Mouse (Mus musculus) gonadal fat pad, adult 2 months (tissue): ENCODE measurements at regions not wholly inside any gene's neighbourhood (a gene's known extent, or its start where the extent isn't known, plus 50 kb on each side); places are given as distances from the start of the nearest gene placed in this dataset.
"Not testable (repeated sequence)": the region's sequence is repeated elsewhere in the genome, so short reads cannot be mapped to it uniquely, and the experiment has no call there.

Experiments used
- DNase-seq: peaks from one replicate; pipeline ENCODE4 v3.0.0-alpha.2; 2012; ENCODE audit warnings: low read depth

GRCm38 (mm10) chr11:16559001-16559699, 50.9 kb upstream of the Sec61g start:
- no peak for DNase-seq

DNA sequence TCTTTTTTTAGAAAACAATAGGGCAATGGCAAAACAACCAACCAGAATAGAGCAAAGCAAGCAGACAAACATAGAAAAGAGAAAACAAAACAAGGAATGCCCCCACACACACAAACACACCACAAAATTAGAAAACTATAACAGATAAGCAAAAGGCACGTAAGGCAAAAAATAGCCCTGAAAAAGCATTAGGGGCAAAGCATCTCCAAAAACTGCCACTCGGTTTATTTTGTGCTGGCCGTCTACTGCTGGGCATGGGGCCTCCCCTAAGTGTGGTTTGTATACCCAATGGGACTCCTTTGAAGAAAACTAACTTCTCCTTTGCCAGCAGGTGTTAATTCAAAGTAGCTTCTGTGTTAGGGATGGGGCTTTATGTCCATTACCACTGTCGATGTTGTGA, 53.4 kb upstream of the Sec61g start:
- DNase-seq, result no peak

DNA sequence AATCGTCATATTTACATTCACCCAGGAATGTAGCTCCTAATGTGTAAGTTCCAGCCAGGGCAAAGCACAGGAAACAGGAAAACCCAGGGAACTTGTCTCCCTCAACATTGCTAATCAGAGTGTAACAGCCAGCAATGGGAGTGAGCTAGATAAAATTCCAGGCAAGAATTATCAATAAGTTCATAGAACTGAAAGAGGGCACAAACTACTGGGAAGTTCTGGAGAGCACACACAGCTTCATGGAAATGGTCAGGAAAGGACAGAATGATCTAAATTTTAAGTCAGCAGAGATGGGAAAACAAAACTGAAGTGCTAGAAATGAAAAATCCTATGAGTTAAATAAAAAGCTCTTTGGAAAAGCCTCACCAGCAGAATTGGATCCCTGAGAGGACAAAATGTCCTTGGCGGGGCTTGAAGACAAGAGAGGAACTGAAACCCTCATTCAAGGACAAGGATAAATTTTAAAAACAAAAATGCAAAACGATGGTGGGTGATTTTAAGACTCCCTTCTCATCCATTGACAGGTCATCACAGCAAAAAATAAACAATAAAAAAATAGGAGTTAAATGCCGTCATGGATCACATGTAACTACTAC, 80.9 kb upstream of the Sec61g start:
- DNase-seq, result no peak

GRCm38 (mm10) chr11:16590541-16590940, 82.3 kb upstream of the Sec61g start:
- DNase-seq, result no peak

DNA sequence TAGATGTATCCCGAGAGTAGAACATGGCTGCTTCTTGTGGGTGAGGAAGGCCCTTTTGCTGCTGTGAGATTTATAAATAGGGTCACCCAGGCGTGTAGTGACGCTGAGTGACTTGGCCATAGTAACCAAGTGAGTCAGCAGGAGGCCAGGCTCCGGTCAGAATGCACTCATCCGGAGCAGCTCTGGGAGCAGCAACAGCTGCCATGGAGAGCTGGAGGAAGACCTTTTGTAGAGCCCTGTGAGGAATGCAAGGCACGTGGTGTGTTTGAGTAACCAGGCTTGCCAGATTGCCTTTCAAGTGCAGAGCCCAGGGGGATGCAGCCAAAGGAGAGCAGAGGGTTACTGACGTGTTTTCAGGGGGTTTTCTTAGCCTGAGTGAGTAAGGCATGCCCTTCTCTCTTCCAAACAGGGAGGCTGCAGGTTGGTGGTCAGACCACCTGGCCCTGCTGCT, 83.2 kb upstream of the Sec61g start:
- no peak for DNase-seq

DNA sequence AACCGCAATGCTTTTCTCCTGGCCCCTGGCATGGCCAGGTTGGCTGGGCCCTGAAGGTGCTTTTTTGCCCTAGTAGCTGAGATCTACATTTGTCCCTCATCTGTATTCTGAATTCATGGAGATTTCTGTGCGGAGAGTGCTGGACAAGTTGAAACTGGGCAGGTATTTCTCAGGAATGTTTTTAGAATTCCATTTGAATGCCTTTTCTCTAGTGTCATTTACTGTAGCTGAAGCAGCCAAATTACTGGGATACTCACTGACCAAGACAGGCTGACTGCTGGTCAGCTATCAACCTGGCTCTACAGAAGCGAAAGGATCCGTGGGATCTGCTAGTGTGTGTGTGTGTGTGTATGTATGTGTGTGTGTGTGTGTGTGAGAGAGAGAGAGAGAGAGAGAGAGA, 83.7 kb upstream of the Sec61g start:
- DNase-seq, result no peak

DNA sequence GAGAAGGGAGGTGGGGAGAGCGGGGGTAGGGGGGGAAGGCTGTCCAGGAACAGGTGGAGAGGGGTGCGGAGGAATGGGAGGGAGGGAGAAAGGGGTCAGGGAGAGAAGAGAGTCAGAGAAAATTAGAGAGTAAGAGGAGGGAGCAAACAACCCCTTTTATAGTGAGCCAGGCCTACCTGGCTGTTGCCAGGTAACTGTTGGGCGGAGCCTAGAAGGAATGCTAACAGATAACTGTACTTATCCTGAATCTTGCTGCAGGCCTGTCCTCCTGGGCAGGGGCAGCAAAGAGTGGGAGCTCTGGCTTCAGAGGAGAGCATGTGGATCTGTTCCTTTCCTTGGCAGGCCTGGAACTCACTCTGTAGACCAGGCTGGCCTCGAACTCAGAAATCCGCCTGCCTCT, 84.5 kb upstream of the Sec61g start:
- DNase-seq, result no peak

GRCm38 (mm10) chr11:16594832-16595231, 86.5 kb upstream of the Sec61g start:
- no peak for DNase-seq

- DNase-seq, result no peak
These were observed 89.0 kb upstream of the Sec61g start for GRCm38 (mm10) chr11:16597038-16597830.

GRCm38 (mm10) chr11:16602947-16603346, 94.7 kb upstream of the Sec61g start:
- DNase-seq, result no peak

GRCm38 (mm10) chr11:16606435-16607214, 98.3 kb upstream of the Sec61g start:
- no peak for DNase-seq

GRCm38 (mm10) chr11:16607900-16608422, 99.7 kb upstream of the Sec61g start:
- not testable (repeated sequence) for DNase-seq

DNA sequence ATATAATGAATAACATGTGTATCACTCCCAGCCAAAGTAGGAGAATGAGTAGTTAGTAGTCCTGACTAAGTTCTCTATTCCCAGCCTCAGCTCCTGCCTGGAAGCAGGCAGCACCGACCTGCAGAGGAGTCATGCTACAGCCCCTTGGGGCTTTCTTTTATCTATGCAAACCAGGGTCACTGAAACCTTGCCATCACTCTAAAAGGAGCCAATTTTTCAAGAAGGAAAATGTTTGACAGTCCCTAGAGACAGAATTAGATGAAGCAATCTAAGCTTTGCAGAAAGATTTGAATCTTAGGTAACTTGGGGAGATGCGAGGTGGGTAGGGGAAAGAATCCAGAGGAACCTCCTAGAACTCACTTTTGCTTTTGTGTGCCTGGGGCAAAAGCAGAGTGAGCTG, 103.5 kb upstream of the Sec61g start:
- DNase-seq, result no peak

DNA sequence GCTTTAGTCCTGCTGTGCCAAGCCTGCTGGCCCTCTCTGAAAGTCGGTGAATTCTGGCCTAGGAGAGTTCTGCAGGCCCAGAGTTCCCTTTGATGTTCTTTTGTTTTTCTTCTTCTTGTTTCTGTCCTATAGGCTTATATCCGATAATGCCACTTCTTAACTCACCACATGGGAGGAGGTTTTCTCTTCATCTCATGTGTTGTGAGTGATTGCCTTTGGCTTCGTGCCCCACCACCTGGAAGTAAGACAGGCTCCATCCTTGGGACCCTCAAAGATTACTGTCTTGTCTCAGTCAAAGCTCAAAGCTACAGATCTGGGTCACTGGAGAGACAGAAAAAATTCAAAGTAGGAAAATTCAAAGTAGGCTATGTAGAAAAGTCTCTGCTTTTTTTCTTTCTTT, 104.2 kb upstream of the Sec61g start:
- no peak for DNase-seq

- no peak for DNase-seq
These were observed 111.5 kb upstream of the Sec61g start for GRCm38 (mm10) chr11:16619736-16620135.

- no peak for DNase-seq
These were observed 115.4 kb upstream of the Sec61g start for GRCm38 (mm10) chr11:16623694-16624093.

GRCm38 (mm10) chr11:16627294-16628085, 119.2 kb upstream of the Sec61g start:
- DNase-seq, result no peak

DNA sequence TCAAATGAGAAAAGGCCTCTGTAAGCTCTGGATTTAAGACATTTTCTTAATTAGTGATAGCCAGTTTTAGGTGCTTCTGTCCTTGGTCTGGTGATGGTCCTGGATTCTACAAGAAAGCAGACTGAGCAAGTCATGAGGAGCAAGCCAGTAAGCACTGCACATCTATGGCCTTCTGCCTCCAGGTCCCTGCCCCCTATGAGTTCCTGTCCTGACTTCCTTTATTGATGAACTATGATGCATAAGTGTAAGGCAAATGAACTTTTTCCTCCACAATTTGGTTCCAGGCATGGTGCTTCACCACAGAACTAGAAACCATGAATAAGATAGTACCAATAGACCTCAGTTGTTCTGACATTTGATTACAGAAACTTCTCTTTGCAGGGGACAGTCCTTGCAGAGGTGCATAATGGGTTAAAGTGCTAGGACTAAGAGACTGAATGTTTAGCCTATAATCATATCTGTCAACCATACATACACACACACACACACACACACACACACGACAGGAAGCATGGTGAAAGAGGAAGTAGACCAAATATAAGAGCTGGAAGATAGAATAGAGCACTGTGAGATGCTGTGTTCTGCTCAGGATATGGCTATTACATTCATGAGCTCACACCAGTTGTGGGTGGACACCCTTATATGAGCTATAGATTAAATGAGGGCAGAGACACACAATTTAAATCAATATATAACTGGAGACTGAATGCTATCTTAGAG, 121.3 kb upstream of the Sec61g start:
- no peak for DNase-seq

GRCm38 (mm10) chr11:16635796-16636195, 116.2 kb upstream of the Egfr start:
- DNase-seq, result not testable (repeated sequence)

DNA sequence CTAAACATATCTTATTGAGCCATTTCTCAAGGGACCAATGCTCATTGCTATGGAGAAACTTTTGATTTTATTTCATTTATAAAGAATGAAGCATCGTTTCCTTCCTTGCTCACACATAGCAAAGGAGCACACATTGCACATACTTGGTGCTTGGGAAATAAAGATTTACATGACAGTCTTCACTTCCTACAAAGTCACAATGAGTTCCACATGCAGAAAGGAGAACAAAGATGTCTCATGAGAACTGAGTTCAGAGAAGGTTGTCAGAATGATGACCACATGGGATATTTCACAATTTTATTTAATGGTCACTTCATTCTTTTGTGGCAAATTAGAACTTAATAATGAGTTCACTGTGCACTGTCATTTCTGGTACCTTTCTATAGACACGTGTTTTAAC, 114.3 kb upstream of the Egfr start:
- DNase-seq, result no peak
